Mouse (Mus musculus) layer of hippocampus, adult 9-10 months (tissue): Measurements from ENCODE around the gene Agbl4.

Experiments used
- DNase-seq: peaks from one replicate; pipeline ENCODE4 v3.0.0; 2022; ENCODE audit warnings: low spot score

Agbl4 gene

GRCm38 (mm10) chr4:111584286-111584685, 1186.8 kb downstream of the Agbl4 start:
- no peak for DNase-seq

- DNase-seq = no peak
These were observed 1190.8 kb downstream of the Agbl4 start for GRCm38 (mm10) chr4:111588211-111588610.

GRCm38 (mm10) chr4:111589467-111590170, 1192.2 kb downstream of the Agbl4 start:
- no peak for DNase-seq

- no peak for DNase-seq
These were observed 1197.3 kb downstream of the Agbl4 start for GRCm38 (mm10) chr4:111594655-111595295.

- no peak for DNase-seq
These were observed 1199.8 kb downstream of the Agbl4 start for GRCm38 (mm10) chr4:111597249-111597661.

GRCm38 (mm10) chr4:111597986-111598385, 1200.5 kb downstream of the Agbl4 start:
- no peak for DNase-seq

- DNase-seq = no peak
These were observed 1205.7 kb downstream of the Agbl4 start for GRCm38 (mm10) chr4:111603194-111603593.

- DNase-seq = no peak
These were observed 1210.5 kb downstream of the Agbl4 start for GRCm38 (mm10) chr4:111607826-111608500.

GRCm38 (mm10) chr4:111621865-111622264, 1224.4 kb downstream of the Agbl4 start:
- no peak for DNase-seq

GRCm38 (mm10) chr4:111624914-111625313, 1227.5 kb downstream of the Agbl4 start:
- DNase-seq = no peak

GRCm38 (mm10) chr4:111626118-111626830, 1228.8 kb downstream of the Agbl4 start:
- peak; percentile 71 for DNase-seq

GRCm38 (mm10) chr4:111632615-111633014, 1235.2 kb downstream of the Agbl4 start:
- no peak for DNase-seq

GRCm38 (mm10) chr4:111635538-111636124, 1238.2 kb downstream of the Agbl4 start:
- no peak for DNase-seq

GRCm38 (mm10) chr4:111638948-111639708, 1241.7 kb downstream of the Agbl4 start:
- DNase-seq = no peak

GRCm38 (mm10) chr4:111645117-111645830, 1247.8 kb downstream of the Agbl4 start:
- no peak for DNase-seq

- DNase-seq = no peak
These were observed 1248.3 kb downstream of the Agbl4 start for GRCm38 (mm10) chr4:111645831-111646166.

- no peak for DNase-seq
These were observed 1256.0 kb downstream of the Agbl4 start for GRCm38 (mm10) chr4:111653451-111653850.

- DNase-seq = no peak
These were observed 1266.3 kb downstream of the Agbl4 start for GRCm38 (mm10) chr4:111663730-111664129.

- no peak for DNase-seq
These were observed 1266.7 kb downstream of the Agbl4 start for GRCm38 (mm10) chr4:111664146-111664545.

- no peak for DNase-seq
These were observed 1269.3 kb downstream of the Agbl4 start for GRCm38 (mm10) chr4:111666713-111667112.

GRCm38 (mm10) chr4:111669369-111669768, 1271.9 kb downstream of the Agbl4 start:
- no peak for DNase-seq
